In the genomic region with DNA sequence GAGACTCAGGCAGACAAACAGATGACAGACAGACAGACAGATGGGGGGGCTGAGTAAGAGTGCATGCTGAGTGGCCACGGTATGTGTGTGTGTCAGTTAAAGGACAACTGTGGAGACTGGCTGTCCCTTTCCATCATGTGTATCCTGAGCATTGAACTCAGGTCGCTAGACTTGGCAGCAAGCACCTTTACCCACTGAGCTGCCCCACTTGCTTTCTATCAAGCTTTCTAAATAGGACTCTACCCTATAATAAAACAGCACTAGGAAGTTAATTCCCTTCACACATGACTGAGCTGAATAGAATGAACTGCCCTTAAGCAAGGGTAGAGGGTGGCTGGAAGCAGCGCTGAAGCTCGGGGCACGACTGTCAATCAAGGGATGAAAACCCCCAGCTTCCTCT, we compare ENCODE assay signal across 45 mouse cellular contexts. TPM values are rescaled to one million over a fixed set of nuclear protein-coding genes. Genes with fewer than 3 reads are reported as not detected.
"Had no signal": no experiment of that assay in that cellular context is flagged by ENCODE, and none has a peak within 500 bp of the region (broad histone marks: within the 10 kb centered on the region; RNA-seq: fewer than 3 reads in every experiment).

No protein-coding gene starts in this region.

- ATAC-seq: hindbrain, embryonic 16.5 days; hindbrain, postnatal 0 days; inflammation-experienced regulatory T-cells, adult 6 months; intestine, embryonic 15.5 days; intestine, embryonic 16.5 days; intestine, postnatal 0 days had no signal

- H3K27ac ChIP-seq: heart, embryonic 13.5 days; heart, embryonic 15.5 days; hindbrain, embryonic 10.5 days; hindbrain, embryonic 12.5 days; hindbrain, embryonic 13.5 days; hindbrain, embryonic 14.5 days; hindbrain, embryonic 15.5 days; hindbrain, postnatal 0 days; intestine, embryonic 15.5 days; kidney, embryonic 15.5 days; kidney, postnatal 0 days; layer of hippocampus, adult 2 months had no signal

- DNase-seq: heart, postnatal 10 days; heart, postnatal 14 days; heart, postnatal 36 days; heart, postnatal 4 days; kidney, adult 11 months; kidney, adult 18-20 months; kidney, adult 2 months; kidney, adult 8-10 months; kidney, adult 9 months; kidney, postnatal 10 days; kidney, postnatal 14 days; kidney, postnatal 25 days; kidney, postnatal 36 days; kidney, postnatal 4 days; layer of hippocampus, adult 9-11 months; layer of hippocampus, postnatal 36 days had no signal

- H3K4me2 ChIP-seq: heart, embryonic 11.5 days; heart, embryonic 12.5 days; heart, embryonic 13.5 days; heart, embryonic 15.5 days; hindbrain, embryonic 12.5 days; hindbrain, embryonic 13.5 days; hindbrain, embryonic 14.5 days; hindbrain, embryonic 15.5 days; intestine, embryonic 15.5 days; kidney, embryonic 15.5 days had no signal

- H3K4me3 ChIP-seq: heart, embryonic 12.5 days; heart, embryonic 13.5 days; heart, embryonic 15.5 days; hindbrain, embryonic 10.5 days; hindbrain, embryonic 12.5 days; hindbrain, embryonic 13.5 days; hindbrain, embryonic 15.5 days; intestine, embryonic 15.5 days; kidney, embryonic 15.5 days; layer of hippocampus, adult 2 months had no signal

- H3K9ac ChIP-seq: heart, embryonic 12.5 days; heart, embryonic 13.5 days; heart, embryonic 15.5 days; hindbrain, embryonic 12.5 days; hindbrain, embryonic 13.5 days; hindbrain, embryonic 14.5 days; hindbrain, embryonic 15.5 days; intestine, embryonic 15.5 days; kidney, embryonic 15.5 days had no signal

- H3K36me3 ChIP-seq: heart, embryonic 12.5 days; heart, embryonic 13.5 days; heart, embryonic 15.5 days; hindbrain, embryonic 10.5 days; hindbrain, embryonic 12.5 days; hindbrain, embryonic 13.5 days; hindbrain, embryonic 15.5 days; intestine, embryonic 15.5 days; kidney, embryonic 15.5 days had no signal

- H3K27me3 ChIP-seq: heart, embryonic 13.5 days; heart, embryonic 15.5 days; hindbrain, embryonic 12.5 days; hindbrain, embryonic 13.5 days; hindbrain, embryonic 15.5 days; intestine, embryonic 15.5 days had no signal

- H3K9me3 ChIP-seq: heart, embryonic 12.5 days; heart, embryonic 13.5 days; heart, embryonic 15.5 days; hindbrain, embryonic 10.5 days; hindbrain, embryonic 12.5 days; hindbrain, embryonic 13.5 days; hindbrain, embryonic 15.5 days; intestine, embryonic 15.5 days; kidney, embryonic 15.5 days had no signal

- H3K4me1 ChIP-seq: heart, embryonic 12.5 days; heart, embryonic 13.5 days; heart, embryonic 15.5 days; hindbrain, embryonic 10.5 days; hindbrain, embryonic 12.5 days; hindbrain, embryonic 13.5 days; hindbrain, embryonic 15.5 days; intestine, embryonic 15.5 days; kidney, embryonic 15.5 days had no signal

RNA-seq across cellular contexts. Expression of gene Tat, which starts 1.9 kb away (rescaled TPM):
- total RNA-seq: hematopoietic stem cell, adult 5-6 weeks; hindbrain, postnatal 0 days; layer of hippocampus, adult 2 months; layer of hippocampus, adult 8-10 months; layer of hippocampus, postnatal 10 days; layer of hippocampus, postnatal 14 days; layer of hippocampus, postnatal 25 days had no signal
- polyA plus RNA-seq: heart, embryonic 11.5 days; heart, embryonic 14.5 days; hindbrain, embryonic 10.5 days; hindbrain, embryonic 11.5 days; hindbrain, embryonic 12.5 days; hindbrain, embryonic 13.5 days; hindbrain, embryonic 14.5 days; hindbrain, embryonic 15.5 days; hindbrain, embryonic 16.5 days; hindbrain, postnatal 0 days; inflammation-experienced regulatory T-cells, adult 6 months; intestine, embryonic 14.5 days; intestine, embryonic 15.5 days; intestine, embryonic 16.5 days; kidney, adult 2 months; kidney, embryonic 14.5 days; kidney, embryonic 15.5 days; kidney, embryonic 16.5 days; kidney, postnatal 0 days had no signal

RNA-seq across cellular contexts. Expression of gene Marveld3, which starts 30.2 kb away (rescaled TPM):
- total RNA-seq: hematopoietic stem cell, adult 5-6 weeks; layer of hippocampus, postnatal 10 days; layer of hippocampus, postnatal 25 days; layer of hippocampus, postnatal 36 days had no signal
- polyA plus RNA-seq: heart, embryonic 11.5 days; inflammation-experienced regulatory T-cells, adult 6 months had no signal

RNA-seq across cellular contexts. Expression of gene Chst4, which starts 47.4 kb away (rescaled TPM):
- total RNA-seq: hematopoietic stem cell, adult 5-6 weeks; hindbrain, postnatal 0 days; layer of hippocampus, adult 18-20 months; layer of hippocampus, adult 2 months; layer of hippocampus, postnatal 10 days; layer of hippocampus, postnatal 14 days; layer of hippocampus, postnatal 25 days had no signal
- polyA plus RNA-seq: hindbrain, embryonic 10.5 days; hindbrain, embryonic 11.5 days; hindbrain, embryonic 12.5 days; hindbrain, embryonic 13.5 days; hindbrain, embryonic 14.5 days; hindbrain, embryonic 15.5 days; hindbrain, embryonic 16.5 days; hindbrain, postnatal 0 days; inflammation-experienced regulatory T-cells, adult 6 months; kidney, embryonic 14.5 days had no signal
